Mouse (Mus musculus) forebrain, embryonic 11.5 days (tissue): ENCODE results near the gene Lamp5. TPM values are rescaled to one million over a fixed set of nuclear protein-coding genes. Genes with fewer than 3 reads are reported as not detected.

Experiments used
- ATAC-seq: fragments of 200-750 bp; cut with Nextera tagmentation; replicated peaks from 2 replicates; pipeline ENCODE4 v1.8.0; 2017; ENCODE audit warnings: moderate TSS enrichment; ENCODE audit not compliant: low FRiP score
- DNase-seq: peaks from one replicate; pipeline ENCODE4 v3.0.0-alpha.2; 2017; ENCODE audit warnings: low spot score
- H3K27ac ChIP-seq: fragments of 300-500 bp; sonication (generic); 2 replicates; pipeline ENCODE4 v1.5.1; 2014; ENCODE audit warnings: low read depth, low read length
- H3K27me3 ChIP-seq: fragments of 300-500 bp; sonication (generic); 2 replicates; pipeline ENCODE4 v1.6.1; 2014; ENCODE audit warnings: mild to moderate bottlenecking, low read length, mixed read lengths; ENCODE audit not compliant: control insufficient read depth, insufficient read depth
- H3K36me3 ChIP-seq: fragments of 300-500 bp; sonication (generic); 2 replicates; pipeline ENCODE4 v1.6.1; 2014; ENCODE audit warnings: mild to moderate bottlenecking, low read length, moderate library complexity, mixed read lengths; ENCODE audit not compliant: control insufficient read depth, insufficient read depth
- H3K4me1 ChIP-seq: fragments of 300-500 bp; sonication (generic); replicated peaks from 2 replicates; pipeline ENCODE4 v1.6.1; 2014; ENCODE audit warnings: low read length, mixed read lengths; ENCODE audit not compliant: control insufficient read depth, insufficient read depth
- H3K4me2 ChIP-seq: fragments of 300-500 bp; sonication (generic); 2 replicates; pipeline ENCODE4 v1.6.1; 2014; ENCODE audit warnings: low read depth, mild to moderate bottlenecking, low read length, moderate library complexity, mixed read lengths; ENCODE audit not compliant: severe bottlenecking
- H3K4me3 ChIP-seq: fragments of 300-500 bp; sonication (generic); 2 replicates; pipeline ENCODE4 v1.5.1; 2014; ENCODE audit warnings: low read depth, low read length
- H3K9ac ChIP-seq: fragments of 300-500 bp; sonication (generic); 2 replicates; pipeline ENCODE4 v1.6.1; 2014; ENCODE audit warnings: low read length
- H3K9me3 ChIP-seq: fragments of 300-500 bp; sonication (generic); 2 replicates; pipeline ENCODE4 v1.6.1; 2016; ENCODE audit warnings: low read length, mixed read lengths; ENCODE audit not compliant: control insufficient read depth
- WGBS: fragments of 180-500 bp; shearing (Covaris S2); extraction: QIAGEN DNeasy Blood & Tissue Kit; methylation state at CpG from one replicate; pipeline ENCODE4 v1.1.7; 2014; 5-methylcytosine and 5-hydroxymethylcytosine counted together
- polyA plus RNA-seq: library from polyadenylated mRNA; unstranded; fragments of >200 nt; fragmentation: Nextera tagmentation; extraction: Ambion mirVana; gene quantifications from 2 replicates; pipeline ENCODE4 v1.2.1, GENCODE M21; 2014

Lamp5 gene
- polyA plus RNA-seq, 1 experiment from 2014 or later: 3.0 TPM

- H3K9ac ChIP-seq: no peak overlapping the region
- H3K4me3 ChIP-seq: no peak overlapping the region
- H3K27ac ChIP-seq: no peak overlapping the region
- H3K4me2 ChIP-seq: no peak overlapping the region
- DNase-seq (no peak), ATAC-seq (no peak)
- H3K36me3 ChIP-seq: no peaks in the 10 kb centered on the region
- H3K27me3 ChIP-seq: no peaks in the 10 kb centered on the region
- no peaks in the 10 kb centered on the region for H3K4me1 ChIP-seq
- H3K9me3 ChIP-seq: no peaks in the 10 kb centered on the region
- 93% methylated on average over 2 of the region's 2 CpGs for WGBS
Observed at GRCm38 (mm10) chr2:136118006-136118405, 66.0 kb downstream of the Lamp5 start.
